Comparison of ENCODE assay signal across 21 mouse cellular contexts in the genomic region with DNA sequence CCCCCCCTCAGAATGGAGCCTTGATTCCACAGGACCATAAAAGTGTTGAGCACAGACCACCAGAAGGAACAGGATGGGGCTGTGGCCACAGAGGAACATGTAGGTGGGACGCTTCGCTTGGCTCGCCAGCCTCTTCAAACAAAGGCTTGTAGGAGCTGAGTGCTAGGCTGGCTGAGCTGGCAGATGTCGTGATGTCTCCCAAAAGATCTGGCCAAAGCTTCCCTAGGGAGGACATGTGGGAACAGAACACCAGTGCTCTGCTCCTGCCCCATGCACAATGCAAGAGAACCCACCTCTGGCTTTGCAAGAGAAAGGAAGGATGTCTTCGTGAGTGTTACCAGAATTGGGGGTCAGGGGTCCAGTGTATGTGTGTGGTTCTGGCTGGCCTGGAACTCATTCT. TPM values are rescaled to one million over a fixed set of nuclear protein-coding genes. Genes with fewer than 3 reads are reported as not detected.
"Had no signal": no experiment of that assay in that cellular context is flagged by ENCODE, and none has a peak within 500 bp of the region (broad histone marks: within the 10 kb centered on the region; RNA-seq: fewer than 3 reads in every experiment).

No protein-coding gene starts in this region.

- H3K27me3 ChIP-seq: hindbrain, embryonic 15.5 days had no signal

- H3K4me3 ChIP-seq: heart, embryonic 10.5 days; heart, embryonic 12.5 days; heart, embryonic 13.5 days; heart, embryonic 15.5 days; hindbrain, embryonic 10.5 days; hindbrain, embryonic 13.5 days; hindbrain, embryonic 15.5 days; intestine, embryonic 15.5 days; kidney, embryonic 15.5 days; layer of hippocampus, adult 2 months had no signal

- H3K9me3 ChIP-seq: heart, embryonic 10.5 days; heart, embryonic 12.5 days; heart, embryonic 13.5 days; heart, embryonic 15.5 days; hindbrain, embryonic 10.5 days; hindbrain, embryonic 13.5 days; hindbrain, embryonic 15.5 days; intestine, embryonic 15.5 days; kidney, embryonic 15.5 days had no signal

- H3K27ac ChIP-seq: heart, embryonic 10.5 days; heart, embryonic 13.5 days; heart, embryonic 15.5 days; hindbrain, embryonic 10.5 days; hindbrain, embryonic 13.5 days; hindbrain, embryonic 14.5 days; hindbrain, embryonic 15.5 days; hindbrain, postnatal 0 days; intestine, embryonic 15.5 days; kidney, embryonic 15.5 days; kidney, postnatal 0 days; layer of hippocampus, adult 2 months had no signal

- ATAC-seq: hindbrain, embryonic 16.5 days; inflammation-experienced regulatory T-cells, adult 6 months; intestine, embryonic 15.5 days; intestine, embryonic 16.5 days; intestine, postnatal 0 days had no signal

- H3K36me3 ChIP-seq: heart, embryonic 10.5 days; heart, embryonic 12.5 days; heart, embryonic 13.5 days; heart, embryonic 15.5 days; hindbrain, embryonic 15.5 days; intestine, embryonic 15.5 days; kidney, embryonic 15.5 days had no signal

- H3K9ac ChIP-seq: heart, embryonic 12.5 days; heart, embryonic 13.5 days; heart, embryonic 15.5 days; hindbrain, embryonic 13.5 days; hindbrain, embryonic 14.5 days; hindbrain, embryonic 15.5 days; intestine, embryonic 15.5 days; kidney, embryonic 15.5 days had no signal

- H3K4me2 ChIP-seq: heart, embryonic 11.5 days; heart, embryonic 12.5 days; heart, embryonic 13.5 days; heart, embryonic 15.5 days; hindbrain, embryonic 13.5 days; hindbrain, embryonic 14.5 days; hindbrain, embryonic 15.5 days; intestine, embryonic 15.5 days; kidney, embryonic 15.5 days had no signal

RNA-seq across cellular contexts. Expression of a gene that starts 3.0 kb away (rescaled TPM):
- polyA plus RNA-seq: heart, postnatal 0 days had no signal

RNA-seq across cellular contexts. Expression of a gene that starts 25.3 kb away (rescaled TPM):
- polyA plus RNA-seq: inflammation-experienced regulatory T-cells, adult 6 months had no signal

RNA-seq across cellular contexts. Expression of a gene that starts 42.6 kb away (rescaled TPM):
- polyA plus RNA-seq: heart, embryonic 11.5 days; heart, embryonic 16.5 days; inflammation-experienced regulatory T-cells, adult 6 months; kidney, adult 2 months had no signal
